Mouse (Mus musculus) lung, postnatal 0 days (tissue): Measurements from ENCODE around the gene Fxr2. TPM values are rescaled to one million over a fixed set of nuclear protein-coding genes. Genes with fewer than 3 reads are reported as not detected.

Source experiments
- ATAC-seq: fragments of 200-750 bp; cut with Nextera tagmentation; 2 replicates; pipeline ENCODE4 v1.8.0; 2017; ENCODE audit warnings: moderate library complexity
- DNase-seq: peaks from one replicate; pipeline ENCODE4 v3.0.0-alpha.2; 2016; ENCODE audit warnings: low spot score
- H3K27ac ChIP-seq: fragments of 300-500 bp; sonication (generic); 2 replicates; pipeline ENCODE4 v1.5.1; 2014; ENCODE audit warnings: antibody characterized with exemption, mild to moderate bottlenecking, low read length, mixed read lengths
- H3K27me3 ChIP-seq: fragments of 300-500 bp; sonication (generic); replicated peaks from 2 replicates; pipeline ENCODE4 v1.6.1; 2014; ENCODE audit warnings: low read length, mixed read lengths; ENCODE audit not compliant: insufficient read depth
- H3K36me3 ChIP-seq: fragments of 300-500 bp; sonication (generic); 2 replicates; pipeline ENCODE4 v1.6.1; 2014; ENCODE audit warnings: low read length, mixed read lengths; ENCODE audit not compliant: insufficient read depth
- H3K4me1 ChIP-seq: fragments of 300-500 bp; sonication (generic); 2 replicates; pipeline ENCODE4 v1.6.1; 2014; ENCODE audit warnings: antibody characterized with exemption, low read depth, low read length, mixed read lengths; ENCODE audit not compliant: insufficient read depth
- H3K4me2 ChIP-seq: fragments of 300-500 bp; sonication (generic); replicated peaks from 2 replicates; pipeline ENCODE4 v1.6.1; 2014; ENCODE audit warnings: low read depth, mild to moderate bottlenecking, low read length, moderate library complexity, mixed read lengths
- H3K4me3 ChIP-seq: fragments of 300-500 bp; sonication (generic); 2 replicates; pipeline ENCODE4 v1.5.1; 2014; ENCODE audit warnings: low read depth, low read length
- H3K9ac ChIP-seq: fragments of 300-500 bp; sonication (generic); replicated peaks from 2 replicates; pipeline ENCODE4 v1.6.1; 2014; ENCODE audit warnings: low read depth, mild to moderate bottlenecking
- H3K9me3 ChIP-seq: fragments of 300-500 bp; sonication (generic); 2 replicates; pipeline ENCODE4 v1.6.1; 2016; ENCODE audit warnings: low read length, mixed read lengths
- CTCF ChIP-seq: IDR thresholded peaks from 2 replicates; pipeline ENCODE4 v1.5.1; 2016; ENCODE audit warnings: antibody characterized with exemption, mild to moderate bottlenecking
- EP300 ChIP-seq: IDR thresholded peaks from 2 replicates; pipeline ENCODE4 v1.6.1; 2016; ENCODE audit warnings: antibody characterized with exemption, mild to moderate bottlenecking, control low read depth
- WGBS: fragments of 180-500 bp; shearing (Covaris S2); extraction: QIAGEN DNeasy Blood & Tissue Kit; methylation state at CpG from one replicate; pipeline ENCODE4 v1.1.7; 2014; 5-methylcytosine and 5-hydroxymethylcytosine counted together
- polyA plus RNA-seq: library from polyadenylated mRNA; unstranded; fragments of >200 nt; fragmentation: Nextera tagmentation; extraction: Ambion mirVana; gene quantifications from 2 replicates; pipeline ENCODE4 v1.2.1, GENCODE M21; 2015

Gene Fxr2
- polyA plus RNA-seq, 1 experiment from 2014 or later = 17.9 TPM

DNA sequence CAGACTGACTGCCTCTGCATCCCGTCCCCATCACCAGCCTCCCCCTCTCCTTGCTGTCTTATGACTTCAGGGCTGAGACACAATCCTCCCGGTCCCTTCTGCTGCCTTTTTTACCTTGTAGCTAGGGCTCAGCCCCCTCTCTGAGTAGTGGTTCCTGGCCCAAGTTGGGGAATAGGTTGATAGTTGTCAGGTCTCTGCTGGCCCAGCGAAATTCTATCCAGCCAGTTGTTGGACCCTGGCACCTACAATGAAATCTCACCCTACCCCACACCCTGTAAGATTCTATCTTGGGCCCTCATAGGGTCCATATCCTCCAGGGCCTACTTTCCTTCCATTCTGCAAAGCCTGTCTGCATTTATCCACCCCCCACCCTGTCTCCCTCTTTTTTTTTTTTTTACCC is 41.4 kb upstream of the Fxr2 start:
- DNase-seq (no peak), ATAC-seq (no peak)
- Histone ChIP-seq H3K27me3 (no peaks in the 10 kb centered on the region), H3K9ac (no peak overlapping the region), H3K9me3 (no peaks in the 10 kb centered on the region), H3K4me1 (no peaks in the 10 kb centered on the region), H3K4me3 (no peak overlapping the region), H3K36me3 (peaks cover 32% of the 10 kb centered on the region), H3K4me2 (no peak overlapping the region), H3K27ac (no peak overlapping the region)
- 80% methylated on average over 3 of the region's 3 CpGs for WGBS
- no peak for TF ChIP-seq CTCF
- TF ChIP-seq EP300 = no peak

DNA sequence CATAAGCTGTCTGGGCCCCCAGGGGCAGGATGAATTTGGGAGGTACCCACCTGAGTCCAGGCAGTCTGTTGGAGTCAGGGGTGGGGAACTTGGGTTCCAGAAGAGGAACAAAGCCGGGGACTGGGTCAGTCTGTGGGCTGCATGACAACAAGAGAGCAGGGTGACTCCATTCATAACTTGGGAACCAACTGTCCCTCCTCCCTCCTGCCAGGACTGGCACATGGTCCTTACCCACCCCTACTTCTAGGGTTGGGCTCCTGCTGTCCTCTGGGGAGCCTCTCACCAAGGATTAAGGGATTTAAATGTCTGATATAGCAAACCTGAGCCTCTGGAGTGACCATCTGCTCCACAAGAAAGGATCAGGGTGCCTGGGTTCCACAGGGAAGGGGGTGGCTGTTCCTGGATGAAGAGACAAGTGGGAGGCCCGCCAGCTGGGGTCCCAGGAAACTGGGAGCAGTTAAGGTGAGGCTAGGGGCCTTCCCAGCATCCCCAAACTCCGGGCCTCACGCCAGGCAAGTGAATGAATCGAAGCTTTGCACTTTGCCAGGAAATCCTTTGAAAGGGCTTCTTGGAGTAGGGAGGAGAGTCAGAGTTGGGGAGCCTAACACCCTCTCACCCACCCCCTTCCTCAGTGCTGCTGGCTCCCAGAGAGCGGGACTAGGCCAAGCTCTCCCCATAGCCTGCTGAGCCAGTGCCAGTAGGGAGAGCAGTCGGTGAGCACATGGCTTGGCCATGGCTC is 40.7 kb upstream of the Fxr2 start:
- H3K36me3 ChIP-seq = peaks cover 32% of the 10 kb centered on the region

DNA sequence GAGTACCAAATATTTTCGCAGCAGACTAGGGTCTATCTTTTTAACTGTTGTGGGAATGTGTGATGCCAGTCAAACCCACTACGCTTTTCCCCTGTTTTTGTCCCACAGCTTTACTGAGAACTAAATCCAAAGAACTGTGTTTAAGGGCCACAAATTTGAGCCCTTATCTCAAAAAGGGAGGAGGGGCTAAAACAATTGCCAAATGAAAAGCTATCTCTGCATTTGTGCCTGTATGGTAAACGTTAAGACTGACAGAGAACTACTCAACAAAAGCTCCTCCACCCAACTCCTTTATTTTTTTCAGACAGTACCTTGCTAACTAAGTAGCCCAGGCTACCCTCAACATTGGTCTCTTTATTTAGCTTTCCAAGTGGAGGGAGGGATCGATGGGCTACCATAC is 40.0 kb upstream of the Fxr2 start:
- Histone ChIP-seq H3K9me3 (no peaks in the 10 kb centered on the region), H3K9ac (no peak overlapping the region), H3K4me1 (no peaks in the 10 kb centered on the region), H3K36me3 (peaks cover 28% of the 10 kb centered on the region), H3K27me3 (no peaks in the 10 kb centered on the region), H3K4me2 (no peak overlapping the region), H3K27ac (no peak overlapping the region), H3K4me3 (no peak overlapping the region)
- DNase-seq (no peak), ATAC-seq (no peak)
- 85% methylated on average over 4 of the region's 4 CpGs for WGBS
- no peak for TF ChIP-seq EP300
- no peak for TF ChIP-seq CTCF

More for the DNA sequence above, 40.7 kb upstream of the Fxr2 start:
- WGBS = 65% methylated on average over 7 of the region's 7 CpGs
- no peak overlapping the region for H3K4me3 ChIP-seq
- H3K9me3 ChIP-seq = no peaks in the 10 kb centered on the region
- DNase-seq (no peak), ATAC-seq (no peak)
- TF ChIP-seq EP300 (no peak), CTCF (no peak)
- H3K9ac ChIP-seq = no peak overlapping the region
- H3K4me1 ChIP-seq = no peaks in the 10 kb centered on the region
- H3K27ac ChIP-seq = no peak overlapping the region
- H3K27me3 ChIP-seq = no peaks in the 10 kb centered on the region
- H3K4me2 ChIP-seq = no peak overlapping the region

DNA sequence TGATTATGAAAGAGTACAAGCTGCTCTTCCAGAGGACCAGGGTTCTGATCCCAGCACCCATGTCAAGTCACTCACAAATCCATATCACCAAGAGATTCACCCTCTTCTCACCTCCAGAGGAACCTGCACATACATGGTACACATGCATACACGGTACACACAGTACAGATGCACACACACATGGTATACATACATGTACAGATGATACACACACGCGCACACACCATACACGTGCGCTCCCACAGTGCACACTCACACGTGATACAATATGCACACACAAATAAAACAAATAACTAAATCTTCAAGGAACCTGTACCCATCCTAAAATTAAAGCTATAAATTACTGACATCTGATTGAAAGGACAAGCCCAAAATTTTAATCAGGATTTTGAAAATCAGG is 37.9 kb upstream of the Fxr2 start:
- no peaks in the 10 kb centered on the region for H3K9me3 ChIP-seq
- ATAC-seq (no peak), DNase-seq (no peak)
- 96% methylated on average over 6 of the region's 6 CpGs for WGBS
- H3K4me1 ChIP-seq = peaks cover 3% of the 10 kb centered on the region; the same call in 1 of the 2 replicates
- no peak overlapping the region for H3K9ac ChIP-seq
- H3K4me3 ChIP-seq = no peak overlapping the region
- H3K4me2 ChIP-seq = no peak overlapping the region
- H3K36me3 ChIP-seq = peaks cover 10% of the 10 kb centered on the region; the same call in 1 of the 2 replicates
- H3K27me3 ChIP-seq = no peaks in the 10 kb centered on the region
- H3K27ac ChIP-seq = no peak overlapping the region
- TF ChIP-seq CTCF = no peak
- TF ChIP-seq EP300 = no peak

DNA sequence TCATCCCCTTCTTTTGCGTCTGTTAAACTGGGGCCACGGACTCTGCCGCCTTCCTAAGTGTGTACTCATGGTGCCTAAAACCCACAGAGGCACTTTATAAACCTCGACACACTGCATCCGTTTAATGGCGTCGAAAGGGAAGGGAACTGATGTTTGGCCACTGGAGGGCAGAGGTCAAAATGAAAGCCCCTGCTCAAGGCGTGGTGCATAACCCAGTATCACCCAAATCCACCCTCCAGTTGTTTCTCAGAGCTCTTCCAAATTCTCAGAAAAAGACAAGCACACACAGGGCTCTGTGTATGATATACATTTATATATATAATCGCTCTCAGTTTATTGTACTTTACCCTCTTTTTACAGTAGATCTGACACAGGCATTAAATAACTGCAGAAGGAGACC is 33.4 kb upstream of the Fxr2 start:
- H3K4me2 ChIP-seq = 0 out of 2 replicates have a peak overlapping the region, but pooled peaks have one; percentile 11
- H3K4me1 ChIP-seq = peaks cover 10% of the 10 kb centered on the region; the same call in 1 of the 2 replicates
- WGBS = 17% methylated on average over 9 of the region's 9 CpGs
- no peak overlapping the region for H3K27ac ChIP-seq
- no peak overlapping the region for H3K4me3 ChIP-seq
- DNase-seq = no peak
- no peak overlapping the region for H3K9ac ChIP-seq
- no peak for ATAC-seq
- H3K27me3 ChIP-seq = no peaks in the 10 kb centered on the region
- H3K36me3 ChIP-seq = no peaks in the 10 kb centered on the region
- H3K9me3 ChIP-seq = no peaks in the 10 kb centered on the region
- TF ChIP-seq CTCF = peak; percentile 15; the same call in 1 of the 2 replicates
- no peak for TF ChIP-seq EP300

DNA sequence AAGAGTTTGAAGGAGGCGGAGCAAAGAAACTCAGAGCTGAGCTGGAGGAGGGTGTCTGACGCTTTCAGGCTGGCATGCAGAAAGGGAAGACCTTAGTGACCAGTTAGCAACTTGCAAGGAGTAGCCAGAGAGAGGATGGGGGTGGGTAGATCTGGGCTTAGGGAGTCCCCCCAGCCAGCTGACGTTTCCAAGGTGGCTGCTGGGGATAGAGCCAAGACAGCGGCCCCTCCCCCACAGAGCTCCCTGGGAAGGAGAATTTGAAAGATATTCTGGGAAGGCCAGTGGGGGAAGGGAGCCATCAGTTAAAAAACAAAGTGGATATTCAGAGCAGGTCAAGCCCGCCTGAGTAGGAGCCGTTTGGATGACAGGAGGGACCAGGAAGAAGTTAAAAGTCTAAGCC is 32.7 kb upstream of the Fxr2 start:
- Histone ChIP-seq H3K4me3 (no peak overlapping the region), H3K9ac (no peak overlapping the region), H3K36me3 (no peaks in the 10 kb centered on the region), H3K9me3 (no peaks in the 10 kb centered on the region), H3K4me2 (peak overlapping the region; percentile 11; the same call in 1 of the 2 replicates), H3K27me3 (no peaks in the 10 kb centered on the region), H3K4me1 (peaks cover 13% of the 10 kb centered on the region; the same call in 1 of the 2 replicates), H3K27ac (peak overlapping the region; percentile 47; the same call in 1 of the 2 replicates)
- TF ChIP-seq CTCF = no peak
- no peak for TF ChIP-seq EP300
- peak; percentile 70 for DNase-seq
- 12% methylated on average over 6 of the region's 6 CpGs for WGBS
- peak; percentile 64 for ATAC-seq
